Mouse (Mus musculus) CH12.LX (cell line): ENCODE measurements at regions not wholly inside any gene's neighbourhood (a gene's known extent, or its start where the extent isn't known, plus 50 kb on each side); places are given as distances from the start of the nearest gene placed in this dataset.

ENCODE experiments used
- CHD2 ChIP-seq: IDR thresholded peaks from 2 replicates; pipeline ENCODE4 v1.6.1; 2011; ENCODE audit warnings: low read length, improper control_type of control experiment
- CTCF ChIP-seq, 2 experiments: IDR thresholded peaks in 1 of 2; conservative IDR thresholded peaks in 1 of 2; 2 replicates each; pipeline ENCODE4 v1.5.1; 2011 to 2012; ENCODE audit warnings: low read depth in 2 of 2, low read length in 2 of 2, improper control_type of control experiment in 1 of 2, inconsistent platforms in 1 of 2, mild to moderate bottlenecking in 1 of 2, moderate library complexity in 1 of 2
- ETS1 ChIP-seq: conservative IDR thresholded peaks from 2 replicates; pipeline ENCODE4 v1.6.1; 2012; ENCODE audit warnings: low read depth, mild to moderate bottlenecking, inconsistent platforms, low read length, improper control_type of control experiment, moderate library complexity
- HCFC1 ChIP-seq: IDR thresholded peaks from 2 replicates; pipeline ENCODE4 v1.6.1; 2012; ENCODE audit warnings: low read depth, mild to moderate bottlenecking, inconsistent platforms, low read length, improper control_type of control experiment
- POLR2A ChIP-seq: IDR thresholded peaks from 2 replicates; pipeline ENCODE4 v1.6.1; 2011; ENCODE audit warnings: low read depth, mild to moderate bottlenecking, improper control_type of control experiment, low read length
- SIN3A ChIP-seq: IDR thresholded peaks from 2 replicates; pipeline ENCODE4 v1.6.1; 2012; ENCODE audit warnings: low read length, improper control_type of control experiment, inconsistent platforms
- TCF12 ChIP-seq: IDR thresholded peaks from 2 replicates; pipeline ENCODE4 v1.6.1; 2014; ENCODE audit warnings: low read depth, mild to moderate bottlenecking, inconsistent platforms, low read length, improper control_type of control experiment
- UBTF ChIP-seq: IDR thresholded peaks from 2 replicates; pipeline ENCODE4 v1.6.1; 2012; ENCODE audit warnings: low read depth, mild to moderate bottlenecking, inconsistent platforms, low read length, improper control_type of control experiment, moderate library complexity
- ZKSCAN1 ChIP-seq: IDR thresholded peaks from 2 replicates; pipeline ENCODE4 v1.6.1; 2012; ENCODE audit warnings: low read depth, inconsistent platforms, low read length, improper control_type of control experiment, borderline replicate concordance
- ZNF384 ChIP-seq: IDR thresholded peaks from 2 replicates; pipeline ENCODE4 v1.6.1; 2012; ENCODE audit warnings: low read depth, low read length, improper control_type of control experiment, inconsistent platforms

DNA sequence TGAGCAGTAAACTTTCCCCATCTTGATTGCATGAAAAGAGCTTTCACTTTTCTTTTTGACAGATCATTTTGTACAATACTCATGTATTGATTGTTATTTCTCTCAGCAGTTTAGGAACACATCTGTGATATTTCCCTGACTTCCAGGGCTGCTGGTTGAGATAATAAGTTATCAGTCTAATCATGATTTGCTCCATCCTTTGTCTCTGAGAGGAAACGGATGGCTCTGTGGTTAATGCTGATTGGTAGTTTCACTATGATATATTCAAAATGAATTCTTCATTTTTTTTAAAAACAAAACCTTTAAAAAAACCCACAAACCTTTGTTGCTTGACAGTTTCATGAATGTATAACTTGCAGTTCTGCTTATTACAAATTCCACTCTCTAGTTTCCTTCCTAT lies 160.8 kb downstream of the Pdgfra start:
- TF ChIP-seq CTCF (conservative IDR thresholded peaks at IDR 0.05 in 1 of 2, IDR thresholded peaks at IDR 0.05 in 1 of 2; ENCODE audit: low read depth in 2 of 2, low read length in 2 of 2) (no peak), POLR2A (no peak), ZNF384 (no peak), SIN3A (no peak), ETS1 (no peak), ZKSCAN1 (no peak), HCFC1 (no peak), CHD2 (no peak), UBTF (no peak), TCF12 (no peak)
